Mouse (Mus musculus): ENCODE measurements around the gene Caln1.

DNA sequence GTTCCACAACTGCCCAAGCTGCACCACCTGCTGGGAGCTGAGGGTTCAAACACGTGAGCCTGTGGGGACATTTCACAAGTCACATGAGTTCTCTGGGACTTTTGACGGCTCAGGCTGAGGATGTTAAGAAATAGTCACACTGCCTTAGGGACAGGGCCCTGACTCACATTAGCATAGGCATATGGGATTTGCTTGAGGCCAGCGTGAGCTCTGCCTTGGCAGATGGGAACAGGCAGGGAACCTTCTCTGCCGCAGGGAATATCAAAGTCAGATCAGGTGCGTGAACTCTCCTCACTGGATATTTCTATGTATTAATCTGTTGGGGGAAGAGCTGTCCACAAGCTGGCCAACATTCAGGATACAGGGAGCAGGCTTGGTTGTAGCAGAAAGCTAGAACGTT is 1.0 kb upstream of the Caln1 start:
- TF ChIP-seq CTCF (IDR thresholded peaks at IDR 0.05; ENCODE audit: low read depth) (no peak), EP300 (IDR thresholded peaks at IDR 0.05; ENCODE audit: low read depth) (no peak)

All from liver, embryonic 14.5 days (tissue).